Mouse (Mus musculus): ENCODE results near the gene Gna12.

Gene Gna12

DNA sequence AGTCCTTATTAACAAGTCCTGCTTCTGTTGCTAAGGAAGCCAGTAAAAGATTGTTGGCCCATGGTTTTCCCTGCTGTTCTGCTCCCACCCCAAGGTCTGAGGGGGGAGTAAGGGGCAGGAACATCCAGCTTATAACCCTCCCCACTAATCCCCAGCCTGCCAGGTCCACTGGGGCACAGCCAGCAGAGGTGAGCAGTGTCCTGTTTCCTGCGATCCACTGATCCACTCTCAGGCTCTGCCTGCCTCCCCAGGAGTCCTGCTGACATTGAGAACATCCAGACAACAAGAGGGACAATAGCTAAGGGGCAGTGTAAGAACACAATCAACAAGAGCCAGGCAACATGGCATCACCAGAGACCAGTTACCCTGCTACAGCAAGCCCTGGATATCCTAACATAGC is 3.4 kb downstream of the Gna12 start:
- DNase-seq = no peak

DNA sequence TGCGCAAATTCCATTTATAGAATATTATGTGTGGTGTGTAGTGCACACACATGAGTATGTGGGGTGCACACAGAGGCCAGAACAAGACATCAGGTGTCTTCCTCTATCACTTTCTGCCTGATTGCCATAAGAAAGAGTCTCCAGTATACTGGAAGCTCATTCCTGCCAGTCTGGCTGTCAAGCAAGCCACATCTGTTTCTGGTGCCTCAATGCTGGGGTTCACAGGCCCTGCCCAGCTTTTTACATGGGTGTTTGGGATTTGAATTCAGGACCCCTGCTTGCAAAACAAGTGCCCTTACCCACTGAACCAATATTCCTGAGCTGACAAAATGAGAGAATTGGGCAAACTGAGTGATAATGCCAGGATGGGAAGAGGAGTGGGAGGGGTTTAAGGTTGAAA is 4.1 kb downstream of the Gna12 start:
- no peak for DNase-seq

DNA sequence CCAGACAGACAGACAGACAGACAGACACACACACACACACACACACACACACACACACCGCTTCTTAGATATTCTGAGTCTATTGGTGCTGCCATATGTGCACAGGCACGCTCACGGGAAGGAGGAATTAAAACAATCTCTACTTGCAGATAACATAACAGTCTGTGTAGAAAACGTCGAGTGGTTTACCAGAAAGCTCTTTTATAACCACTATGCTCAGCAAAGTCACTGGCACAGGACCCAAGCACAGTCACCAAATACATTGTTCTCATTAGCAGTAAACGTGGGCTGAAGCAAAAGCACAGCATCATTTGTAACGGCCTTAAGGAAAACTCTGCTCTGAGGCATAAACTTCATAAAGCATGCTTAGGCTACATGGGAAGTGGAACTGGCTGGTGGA is 6.1 kb downstream of the Gna12 start:
- DNase-seq = no peak

DNA sequence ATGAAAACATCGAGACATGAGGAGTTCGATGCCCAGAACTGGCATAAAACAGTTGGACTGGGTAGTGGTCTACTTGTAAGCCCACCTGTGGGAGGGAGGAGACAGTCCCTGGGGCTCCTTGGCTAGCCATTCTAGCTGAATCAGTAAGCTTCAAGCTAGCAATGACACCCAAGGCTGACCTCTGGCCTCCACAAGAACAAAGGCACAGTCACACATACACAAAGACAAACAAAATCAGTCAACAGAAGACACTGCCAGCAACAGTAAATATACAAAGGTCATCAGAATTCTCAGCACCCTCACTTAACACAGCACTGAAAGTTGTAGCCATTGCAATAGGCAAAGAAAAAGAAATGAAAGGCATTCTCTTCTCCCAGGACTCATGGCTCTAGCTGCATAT is 6.8 kb downstream of the Gna12 start:
- no peak for DNase-seq

DNA sequence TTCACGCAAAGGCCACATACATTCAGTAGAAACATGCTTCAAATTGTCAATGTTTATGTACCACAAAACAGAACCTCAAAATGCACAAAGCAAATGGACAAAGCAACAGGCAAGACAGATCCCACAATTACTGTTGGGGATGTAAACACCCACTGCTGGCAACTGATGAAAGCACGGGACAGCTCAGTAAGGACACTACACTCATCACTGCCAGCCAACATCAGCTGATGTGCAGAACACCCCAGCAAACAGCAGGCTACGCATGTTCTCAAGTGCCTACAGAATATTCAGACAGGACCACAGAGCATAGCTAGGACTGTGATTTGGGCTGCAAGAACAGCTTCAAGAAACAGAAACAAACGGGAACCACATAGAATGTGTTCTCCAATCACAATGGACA is 8.3 kb downstream of the Gna12 start:
- DNase-seq = no peak

DNA sequence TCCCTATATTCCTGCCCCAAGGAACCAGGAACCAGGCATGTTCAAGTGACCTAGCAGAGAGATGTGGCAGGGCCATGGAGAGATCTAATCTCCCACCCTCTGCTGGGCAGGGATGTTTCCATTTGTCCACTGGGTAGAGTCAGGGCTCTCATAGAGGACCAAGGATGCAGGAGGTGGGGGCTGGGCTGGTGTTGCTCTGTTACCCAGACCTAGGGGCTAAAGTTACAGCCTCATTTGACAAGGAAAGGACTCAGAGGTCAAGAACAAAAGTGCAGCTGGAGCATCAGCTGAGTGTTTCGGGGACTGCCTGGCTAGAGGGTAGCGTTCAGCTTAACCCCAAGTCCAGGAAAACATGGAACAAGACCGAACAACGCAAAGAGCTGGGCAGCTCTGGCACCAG is 9.7 kb downstream of the Gna12 start:
- DNase-seq = no peak

DNA sequence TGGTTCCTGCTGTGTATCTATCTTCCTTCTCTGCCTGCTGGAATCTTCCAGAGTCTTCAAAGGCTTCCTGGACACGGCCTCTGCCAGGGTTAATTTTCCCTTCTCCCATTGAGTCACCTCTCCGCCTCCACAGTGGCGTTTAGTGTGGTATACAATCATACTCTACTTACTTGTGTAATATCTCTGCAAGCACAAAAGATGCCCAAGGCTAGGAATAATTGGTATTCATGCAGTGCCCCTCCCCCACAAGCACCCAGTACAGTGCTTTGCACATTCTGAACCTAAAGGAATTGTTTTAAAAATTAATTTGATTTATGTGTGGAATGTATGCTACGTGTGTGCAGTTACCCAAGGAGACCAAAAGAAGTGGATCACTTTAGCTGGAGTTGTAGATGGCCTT is 10.6 kb downstream of the Gna12 start:
- no peak for DNase-seq

DNA sequence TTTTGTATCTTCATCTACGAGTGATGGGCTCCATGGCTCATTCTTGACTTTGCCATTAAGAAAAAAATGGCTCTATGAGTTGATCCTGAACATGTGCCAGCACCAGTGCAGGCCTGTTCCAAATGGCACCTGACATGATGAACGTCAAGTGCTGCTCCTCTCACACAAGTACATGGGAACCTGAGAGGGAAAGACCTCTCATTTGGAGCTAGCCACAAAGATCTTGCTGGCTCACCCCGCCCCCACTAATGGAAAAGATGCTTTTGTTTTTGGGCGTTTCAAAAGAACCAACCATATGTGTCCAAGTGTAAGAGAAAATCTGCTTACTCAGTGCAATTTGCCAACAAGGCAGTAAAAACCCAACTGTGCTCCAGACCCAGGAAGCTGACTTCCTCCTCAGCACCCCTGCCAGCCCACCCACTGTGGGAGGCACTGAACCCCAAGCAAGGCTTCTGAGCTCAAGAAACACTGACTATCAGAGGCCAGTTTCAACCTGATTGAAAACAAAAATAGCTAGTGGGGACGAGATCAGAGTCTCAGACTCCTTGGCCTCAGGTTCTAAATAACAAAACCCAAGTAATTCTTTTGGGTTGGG is 11.7 kb downstream of the Gna12 start:
- no peak for DNase-seq

DNA sequence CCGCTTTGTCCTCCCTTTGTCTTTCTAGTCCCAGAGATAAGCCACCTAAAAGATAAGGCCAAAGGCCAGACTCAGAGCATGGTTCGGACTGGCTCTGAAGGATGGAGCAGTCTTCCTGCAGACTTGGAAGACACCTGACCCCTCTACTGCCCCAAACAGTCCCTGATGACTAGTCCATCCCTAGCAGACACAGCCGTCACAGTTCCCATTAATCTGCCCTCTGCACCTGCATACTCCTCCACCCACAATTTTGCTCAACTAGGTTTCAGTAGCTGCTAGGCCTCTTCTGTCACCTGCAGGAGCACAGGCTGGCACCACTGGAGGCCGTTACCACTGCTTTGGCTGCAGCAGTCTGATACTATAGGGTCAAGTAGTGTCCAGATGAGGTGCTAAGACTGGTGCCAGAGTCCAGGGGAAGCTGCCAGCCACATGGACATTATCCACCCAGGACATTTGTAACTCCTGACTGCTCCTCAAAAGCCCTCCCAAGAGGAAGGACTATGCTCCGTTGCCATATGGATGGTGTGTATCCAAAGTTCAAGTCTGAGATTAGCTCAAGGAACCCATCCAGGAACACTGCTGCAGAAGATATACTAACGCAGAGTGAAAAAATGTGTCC is 13.2 kb downstream of the Gna12 start:
- DNase-seq = no peak

DNA sequence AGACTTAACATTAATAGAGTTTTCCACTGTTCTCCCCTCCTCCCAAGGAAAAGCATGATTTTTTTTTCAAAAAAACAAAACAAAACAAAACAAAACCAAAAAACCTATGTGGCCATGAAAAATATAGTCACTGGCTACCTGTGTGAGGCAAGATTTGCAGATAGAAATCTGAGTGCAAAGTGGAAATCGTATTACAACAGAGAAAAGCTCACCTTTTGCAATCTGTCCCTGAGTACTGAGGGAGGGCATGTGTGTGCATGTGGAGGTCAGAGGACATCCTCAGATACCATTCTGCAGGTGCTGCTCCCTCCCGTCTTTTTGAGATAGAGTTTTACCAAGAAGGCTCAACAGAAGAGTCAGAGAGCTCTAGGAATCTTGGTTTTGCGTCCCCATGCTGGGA is 14.2 kb downstream of the Gna12 start:
- no peak for DNase-seq

DNA sequence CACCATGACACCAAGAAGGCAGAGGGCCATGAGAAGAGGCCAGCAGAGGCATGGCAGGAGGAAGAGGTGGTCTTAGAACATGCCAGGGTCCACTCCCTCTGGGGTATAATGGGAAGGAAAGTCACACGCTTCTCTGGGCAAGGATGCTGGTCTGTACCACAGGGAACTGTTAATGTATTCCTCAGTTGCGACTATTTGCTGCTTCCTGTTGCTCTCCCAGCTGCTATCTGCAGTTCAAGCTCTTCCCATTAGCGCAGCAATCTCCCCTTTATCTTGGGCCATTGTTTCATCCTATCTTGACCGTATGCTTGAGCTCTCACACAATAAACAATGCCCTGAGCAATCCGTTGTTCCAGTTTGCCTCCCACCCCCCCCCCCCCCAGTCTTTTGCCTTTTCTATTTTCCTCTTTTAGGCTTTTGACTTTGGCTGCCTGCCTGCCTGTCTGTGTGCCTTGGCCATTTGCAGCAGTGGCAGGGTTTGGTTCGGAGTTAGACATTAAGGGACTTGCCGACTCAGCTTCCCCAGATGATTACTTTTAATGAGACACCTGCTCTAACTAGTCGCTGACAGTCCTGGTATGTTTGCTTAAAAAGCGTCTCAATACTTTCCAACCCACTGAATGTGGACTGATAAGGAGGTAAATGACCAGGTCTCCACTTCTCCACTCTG is 15.0 kb downstream of the Gna12 start:
- DNase-seq = no peak

DNA sequence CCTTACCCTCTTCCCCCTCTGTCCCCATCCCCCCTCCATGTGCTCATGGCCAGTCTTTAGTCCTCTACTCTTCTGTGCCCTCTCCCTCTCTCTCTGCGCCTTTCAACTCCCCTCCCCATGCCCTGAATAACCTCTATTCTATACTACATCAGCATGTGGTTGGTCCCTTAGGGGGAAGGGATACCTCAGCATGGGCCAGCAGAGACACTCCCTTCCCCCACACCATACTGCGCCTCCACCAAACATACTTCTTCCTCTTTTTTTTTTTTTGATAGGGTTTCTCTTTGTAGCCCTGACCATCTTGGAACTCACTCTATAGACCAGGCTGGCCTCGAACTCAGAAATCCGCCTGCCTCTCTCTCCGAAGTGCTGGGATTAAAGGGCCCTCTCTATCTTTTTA is 15.8 kb downstream of the Gna12 start:
- DNase-seq = no peak

DNA sequence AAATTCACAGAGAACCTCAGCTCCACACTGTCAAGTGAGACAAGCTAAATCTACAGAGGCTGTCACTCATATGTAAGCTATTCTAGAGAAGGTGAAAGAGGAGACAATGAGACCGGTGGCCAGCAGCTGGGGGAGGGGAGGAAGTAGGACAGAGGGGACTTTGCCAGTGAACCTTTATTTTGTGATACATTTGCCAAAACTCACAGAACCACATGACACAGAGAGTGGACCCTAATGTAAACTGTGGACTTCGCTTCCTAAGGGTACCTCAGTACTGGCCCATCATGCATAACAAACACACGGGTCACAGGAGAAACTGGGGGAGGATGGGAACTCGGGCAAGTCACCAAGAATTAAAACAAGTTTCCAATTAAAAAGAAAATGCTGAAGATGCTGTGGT is 17.5 kb downstream of the Gna12 start:
- no peak for DNase-seq

DNA sequence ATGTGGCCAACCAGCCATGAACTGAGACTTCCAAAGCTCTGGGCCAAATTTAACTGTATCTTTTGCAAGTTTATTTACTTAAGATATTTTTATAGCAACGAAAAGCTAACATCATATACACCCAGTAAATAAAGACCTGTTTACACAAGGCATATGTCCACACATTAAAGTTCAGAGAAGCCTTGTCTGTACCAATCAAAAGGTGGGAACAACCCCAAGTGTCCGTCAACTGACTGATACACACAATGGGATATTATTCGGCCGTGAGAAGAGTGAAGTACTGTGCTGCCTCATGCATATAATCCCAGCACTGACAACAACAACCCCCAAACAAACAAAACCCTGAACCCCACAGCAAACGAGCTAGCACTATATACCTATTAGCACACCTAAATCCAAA is 18.2 kb downstream of the Gna12 start:
- DNase-seq = no peak

DNA sequence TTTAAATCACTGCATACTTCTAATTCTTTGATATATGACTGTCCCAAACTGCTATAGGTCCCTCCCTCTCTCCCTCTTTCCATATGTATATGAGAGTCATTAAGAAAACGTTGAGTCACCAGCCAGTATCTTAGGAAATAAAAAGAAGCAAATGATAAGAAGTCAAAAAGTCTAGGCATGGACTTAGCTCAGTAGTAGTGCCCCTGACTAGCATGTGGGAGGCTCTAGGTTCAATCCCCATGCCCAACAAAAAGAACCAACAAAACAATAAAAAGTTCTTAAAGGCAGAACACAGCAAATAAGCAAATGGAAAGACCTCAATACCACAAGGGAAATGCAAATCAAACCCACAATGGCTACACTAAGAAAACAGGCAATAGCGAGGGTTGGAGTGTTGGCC is 18.8 kb downstream of the Gna12 start:
- no peak for DNase-seq

DNA sequence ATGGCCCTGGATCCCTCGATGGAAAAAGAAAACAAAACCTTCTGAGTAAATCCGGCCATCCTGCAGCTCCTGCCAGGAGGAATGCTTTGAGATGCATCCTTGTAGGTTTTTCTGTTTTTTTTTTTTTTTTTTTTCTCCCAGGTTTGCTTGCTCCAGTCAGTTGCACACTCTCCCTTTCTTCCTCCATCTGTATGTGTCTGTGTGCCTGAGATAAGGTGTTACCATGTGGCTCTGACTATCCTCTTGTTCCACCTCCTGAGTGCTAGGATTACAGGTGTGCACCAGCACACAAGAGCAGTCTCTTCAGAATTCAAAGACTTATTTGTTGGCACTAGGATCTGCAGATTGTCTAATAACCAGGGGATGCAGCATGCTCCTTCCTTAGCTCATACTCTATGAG is 23.3 kb downstream of the Gna12 start:
- no peak for DNase-seq

DNA sequence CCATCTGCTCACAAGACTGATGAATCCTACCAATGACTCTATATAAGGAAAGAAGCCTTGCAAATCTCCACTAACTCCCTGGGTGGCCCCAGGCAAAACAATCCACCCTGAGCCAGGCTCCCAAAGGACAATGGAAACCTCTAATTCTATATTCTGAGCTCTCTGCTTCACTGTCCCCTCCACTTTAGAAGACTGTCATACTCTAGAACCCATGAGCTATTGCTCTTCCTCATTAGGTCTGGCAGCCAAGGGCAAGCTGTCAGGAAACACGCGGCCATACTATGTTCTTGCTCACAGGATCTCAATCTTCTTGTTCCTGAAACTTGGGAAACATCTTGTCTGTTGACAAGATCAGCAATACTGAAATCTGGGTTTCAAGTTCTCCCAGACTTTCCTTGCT is 24.0 kb downstream of the Gna12 start:
- DNase-seq = no peak

DNA sequence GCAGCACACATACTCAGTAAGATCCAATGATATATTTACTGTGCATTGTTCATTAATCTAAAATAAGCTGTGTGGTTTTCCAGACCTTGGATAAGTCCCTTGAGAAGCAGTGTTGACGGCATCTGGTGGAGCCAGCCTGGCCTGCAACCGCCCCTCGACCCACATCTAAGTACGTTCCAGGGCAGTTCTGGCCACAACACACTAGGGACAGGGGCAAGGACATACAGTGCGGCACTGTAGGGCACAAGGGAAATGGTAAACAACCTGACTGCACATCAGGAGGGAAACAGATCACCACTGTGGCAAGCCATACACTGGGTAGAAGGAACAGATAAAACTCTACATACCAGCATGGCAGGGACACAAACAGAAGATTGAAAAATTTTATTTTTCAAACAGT is 28.4 kb downstream of the Gna12 start:
- DNase-seq = no peak

DNA sequence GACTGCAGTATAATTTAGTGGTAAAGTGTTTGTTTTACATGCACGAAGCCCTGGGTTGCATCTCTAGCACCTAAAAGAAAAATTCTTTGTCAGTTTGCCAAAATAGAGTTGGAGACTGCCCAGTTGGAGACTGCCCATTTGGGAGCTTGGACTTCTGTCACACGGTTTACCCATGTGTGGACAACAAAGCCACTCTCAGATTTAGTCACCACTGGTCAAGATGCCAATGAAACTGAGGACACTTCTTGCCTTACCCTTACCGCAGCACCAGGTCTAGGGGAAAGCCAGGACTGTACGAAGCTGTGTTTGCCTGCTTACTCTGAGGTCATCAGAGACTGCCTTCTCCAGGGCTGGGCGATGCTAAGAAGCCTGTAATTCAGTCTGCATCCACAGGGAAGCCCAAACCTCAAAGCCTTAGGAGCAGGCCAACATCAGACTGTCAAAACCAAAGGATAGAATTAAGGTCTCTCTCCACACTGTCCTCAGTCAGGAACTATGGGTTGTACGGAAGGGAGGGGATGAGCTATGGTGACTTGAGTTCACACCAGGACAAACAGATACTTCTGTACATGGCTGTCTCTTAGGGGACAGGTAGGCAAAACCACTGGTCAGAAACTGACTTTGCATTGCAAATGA is 29.8 kb downstream of the Gna12 start:
- DNase-seq = no peak

DNA sequence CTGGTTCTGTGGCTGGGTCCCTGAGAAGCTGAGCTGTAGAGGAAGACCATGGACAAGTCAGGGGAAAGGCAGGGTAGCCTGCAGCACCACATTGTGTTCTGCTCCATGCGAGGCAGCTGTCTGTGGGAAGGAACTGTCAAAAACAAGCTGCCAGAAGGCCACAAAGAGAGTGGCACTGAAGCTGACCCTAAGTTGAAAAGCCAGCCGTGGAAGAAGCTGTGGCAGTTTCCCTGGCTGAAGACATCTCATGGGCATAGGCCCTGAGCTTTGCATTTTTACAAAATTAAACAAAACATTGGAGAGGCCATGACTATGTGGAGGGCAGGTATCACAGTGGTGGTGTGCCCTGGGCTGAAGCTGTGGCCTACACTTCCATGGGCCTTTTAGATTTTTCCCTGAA is 31.0 kb downstream of the Gna12 start:
- no peak for DNase-seq

DNA sequence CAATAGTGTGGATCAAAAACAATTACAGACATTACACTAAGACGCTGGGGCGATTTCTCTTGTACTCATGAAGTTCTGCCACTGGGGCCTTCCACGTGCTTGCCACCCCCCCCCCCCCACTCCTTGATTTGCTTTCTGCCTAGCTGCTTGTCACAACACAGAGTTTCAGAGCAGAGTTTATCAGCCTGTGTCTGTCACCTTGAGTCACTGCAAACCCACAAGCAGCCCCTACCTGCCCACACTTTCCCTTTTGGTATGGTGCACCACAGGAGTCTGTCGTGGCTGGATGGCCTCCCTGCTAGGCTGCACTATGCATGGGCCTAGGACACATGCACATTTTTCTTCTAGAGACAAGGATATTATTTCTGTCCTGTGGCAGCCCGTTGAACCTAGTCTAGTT is 31.5 kb downstream of the Gna12 start:
- DNase-seq = no peak

DNA sequence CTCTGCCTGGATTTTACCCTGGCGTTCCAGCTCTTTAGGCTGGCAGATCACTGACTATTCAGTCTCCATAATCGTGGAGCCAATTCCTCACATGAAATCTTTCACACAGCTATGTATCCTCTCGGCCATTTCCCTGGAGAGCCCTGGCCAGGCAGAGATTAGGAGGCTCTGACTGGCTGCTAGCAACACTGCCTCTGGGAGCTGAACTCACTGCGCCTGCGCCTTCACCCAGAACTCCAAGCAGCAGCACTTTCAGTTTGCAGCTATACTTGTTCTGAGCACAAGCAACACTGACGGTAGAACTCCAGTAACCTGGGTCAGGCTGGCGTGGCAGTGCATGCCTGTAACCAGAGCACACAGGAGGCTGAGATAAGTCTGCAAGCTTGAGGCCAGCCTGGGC is 32.1 kb downstream of the Gna12 start:
- peak; percentile 23 for DNase-seq

DNA sequence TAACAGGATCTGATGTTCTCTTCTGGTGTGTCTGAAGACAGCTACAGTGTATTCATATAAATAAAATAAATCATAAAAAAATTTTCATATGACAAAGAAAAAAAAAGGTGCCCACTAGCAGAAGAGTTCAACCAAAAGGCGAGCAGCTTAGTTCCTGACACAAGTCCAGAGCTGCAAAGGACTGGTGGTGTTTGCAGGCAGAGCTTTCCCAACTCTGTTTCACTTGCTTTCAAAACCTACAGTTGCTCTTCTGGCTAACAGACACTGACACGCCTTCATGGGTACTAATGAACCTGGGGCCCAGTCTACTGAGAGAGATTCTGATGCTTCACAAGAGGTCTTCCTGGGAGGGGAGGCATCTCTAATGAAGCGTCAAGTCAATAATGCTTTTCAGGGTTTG is 34.2 kb downstream of the Gna12 start:
- no peak for DNase-seq

DNA sequence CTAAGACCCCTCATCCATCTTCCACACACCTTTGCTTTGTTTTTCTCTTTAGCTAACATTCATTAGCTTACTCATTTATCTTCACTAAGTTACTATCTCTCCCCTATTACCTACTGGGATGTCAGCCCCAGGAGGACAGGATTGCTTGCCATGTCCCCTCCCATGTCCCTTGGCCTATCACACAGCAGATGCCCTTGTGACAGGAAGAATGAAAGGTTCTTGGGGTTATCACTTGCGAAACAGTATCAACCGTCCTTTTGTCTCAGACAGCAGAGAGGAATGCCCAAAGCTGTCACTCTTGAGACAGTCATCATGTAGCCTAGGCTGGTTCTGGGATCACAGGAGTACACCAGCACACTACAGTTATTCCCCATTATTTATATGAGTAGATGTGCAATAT is 35.1 kb downstream of the Gna12 start:
- peak; percentile 59 for DNase-seq

Measured in liver (tissue).